Mouse (Mus musculus): Measurements from ENCODE around the gene Kdm4b. TPM values are rescaled to one million over a fixed set of nuclear protein-coding genes. Genes with fewer than 3 reads are reported as not detected.
A peak's percentile ranks its signal among the peaks of the same experiment; 100 is the strongest.

Kdm4b gene
- polyA plus RNA-seq, 1 experiment from 2014 or later, result 22.4 TPM

- Histone ChIP-seq H3K36me3 (ENCODE audit: insufficient read depth, low read length) (0 out of 2 replicates have a peak, but pooled peaks cover 8% of the 10 kb centered on the region), H3K9me3 (replicated peaks; ENCODE audit: low read length) (no peaks in the 10 kb centered on the region), H3K27me3 (ENCODE audit: insufficient read depth, low read length) (no peaks in the 10 kb centered on the region), H3K4me3 (replicated peaks; ENCODE audit: low read depth, low read length) (peak overlapping the region; percentile 77), H3K4me2 (ENCODE audit: low read length) (peak overlapping the region; percentile 100), H3K9ac (ENCODE audit: low read depth, low read length) (peak overlapping the region; percentile 71), H3K27ac (no peak overlapping the region), H3K4me1 (replicated peaks; ENCODE audit: insufficient read depth, low read length) (peaks cover 13% of the 10 kb centered on the region)
- DNase-seq (ENCODE audit: low spot score) (no peak), ATAC-seq (replicated peaks; ENCODE audit: low FRiP score, low read depth) (no peak)
- TF ChIP-seq CTCF (IDR thresholded peaks at IDR 0.05; ENCODE audit: low read depth), result no peak
- WGBS, result 5% methylated on average over 11 of the region's 11 CpGs
These were observed 21.1 kb upstream of the Kdm4b start for GRCm38 (mm10) chr17:56304718-56305117.

GRCm38 (mm10) chr17:56305156-56305555 lies 20.7 kb upstream of the Kdm4b start:
- DNase-seq (ENCODE audit: low spot score) (no peak), ATAC-seq (replicated peaks; ENCODE audit: low FRiP score, low read depth) (no peak)
- peak overlapping the region; percentile 77; the same call in 1 of the 2 replicates for H3K4me3 ChIP-seq (replicated peaks; ENCODE audit: low read depth, low read length)
- peaks cover 9% of the 10 kb centered on the region; the same call in 1 of the 2 replicates for H3K36me3 ChIP-seq (ENCODE audit: insufficient read depth, low read length)
- H3K27ac ChIP-seq, result no peak overlapping the region
- no peaks in the 10 kb centered on the region for H3K9me3 ChIP-seq (replicated peaks; ENCODE audit: low read length)
- peaks cover 13% of the 10 kb centered on the region for H3K4me1 ChIP-seq (replicated peaks; ENCODE audit: insufficient read depth, low read length)
- no peaks in the 10 kb centered on the region for H3K27me3 ChIP-seq (ENCODE audit: insufficient read depth, low read length)
- H3K4me2 ChIP-seq (ENCODE audit: low read length), result peak overlapping the region; percentile 100
- H3K9ac ChIP-seq (ENCODE audit: low read depth, low read length), result no peak overlapping the region
- WGBS, result 22% methylated on average over 9 of the region's 9 CpGs
- no peak for TF ChIP-seq CTCF (IDR thresholded peaks at IDR 0.05; ENCODE audit: low read depth)

GRCm38 (mm10) chr17:56305826-56306225 lies 20.0 kb upstream of the Kdm4b start:
- Histone ChIP-seq H3K27ac (0 out of 2 replicates have a peak overlapping the region, but pooled peaks have one; percentile 76), H3K36me3 (ENCODE audit: insufficient read depth, low read length) (peaks cover 13% of the 10 kb centered on the region; the same call in 1 of the 2 replicates), H3K4me1 (replicated peaks; ENCODE audit: insufficient read depth, low read length) (peaks cover 13% of the 10 kb centered on the region), H3K4me3 (replicated peaks; ENCODE audit: low read depth, low read length) (no peak overlapping the region), H3K9ac (ENCODE audit: low read depth, low read length) (no peak overlapping the region), H3K4me2 (ENCODE audit: low read length) (peak overlapping the region; percentile 100; the same call in 1 of the 2 replicates), H3K9me3 (replicated peaks; ENCODE audit: low read length) (no peaks in the 10 kb centered on the region), H3K27me3 (ENCODE audit: insufficient read depth, low read length) (no peaks in the 10 kb centered on the region)
- 34% methylated on average over 8 of the region's 8 CpGs for WGBS
- TF ChIP-seq CTCF (IDR thresholded peaks at IDR 0.05; ENCODE audit: low read depth), result peak; percentile 72
- no peak for ATAC-seq (replicated peaks; ENCODE audit: low FRiP score, low read depth)
- peak; percentile 45 for DNase-seq (ENCODE audit: low spot score)

GRCm38 (mm10) chr17:56308088-56308487 lies 17.8 kb upstream of the Kdm4b start:
- Histone ChIP-seq H3K36me3 (ENCODE audit: insufficient read depth, low read length) (peaks cover 21% of the 10 kb centered on the region), H3K4me1 (replicated peaks; ENCODE audit: insufficient read depth, low read length) (peaks cover 6% of the 10 kb centered on the region; the same call in 1 of the 2 replicates), H3K4me2 (ENCODE audit: low read length) (no peak overlapping the region), H3K27ac (peak overlapping the region; percentile 76), H3K9ac (ENCODE audit: low read depth, low read length) (0 out of 2 replicates have a peak overlapping the region, but pooled peaks have one; percentile 3), H3K4me3 (replicated peaks; ENCODE audit: low read depth, low read length) (no peak overlapping the region), H3K27me3 (ENCODE audit: insufficient read depth, low read length) (no peaks in the 10 kb centered on the region), H3K9me3 (replicated peaks; ENCODE audit: low read length) (no peaks in the 10 kb centered on the region)
- TF ChIP-seq CTCF (IDR thresholded peaks at IDR 0.05; ENCODE audit: low read depth), result no peak
- 34% methylated on average over 6 of the region's 6 CpGs for WGBS
- ATAC-seq (replicated peaks; ENCODE audit: low FRiP score, low read depth) (peak; percentile 55), DNase-seq (ENCODE audit: low spot score) (peak; percentile 48)

- peaks cover 30% of the 10 kb centered on the region for H3K36me3 ChIP-seq (ENCODE audit: insufficient read depth, low read length)
- ATAC-seq (replicated peaks; ENCODE audit: low FRiP score, low read depth), result no peak
- H3K27me3 ChIP-seq (ENCODE audit: insufficient read depth, low read length), result no peaks in the 10 kb centered on the region
- TF ChIP-seq CTCF (IDR thresholded peaks at IDR 0.05; ENCODE audit: low read depth), result no peak
- no peak overlapping the region for H3K4me2 ChIP-seq (ENCODE audit: low read length)
- H3K27ac ChIP-seq, result no peak overlapping the region
- DNase-seq (ENCODE audit: low spot score), result no peak
- no peak overlapping the region for H3K4me3 ChIP-seq (replicated peaks; ENCODE audit: low read depth, low read length)
- 83% methylated on average over 15 of the region's 15 CpGs for WGBS
- no peaks in the 10 kb centered on the region for H3K9me3 ChIP-seq (replicated peaks; ENCODE audit: low read length)
- no peak overlapping the region for H3K9ac ChIP-seq (ENCODE audit: low read depth, low read length)
- peaks cover 6% of the 10 kb centered on the region; the same call in 1 of the 2 replicates for H3K4me1 ChIP-seq (replicated peaks; ENCODE audit: insufficient read depth, low read length)
These were observed 16.5 kb upstream of the Kdm4b start for GRCm38 (mm10) chr17:56309191-56309945.

GRCm38 (mm10) chr17:56324419-56324818 lies 1.4 kb upstream of the Kdm4b start:
- Histone ChIP-seq H3K27ac (0 out of 2 replicates have a peak overlapping the region, but pooled peaks have one; percentile 36), H3K27me3 (ENCODE audit: insufficient read depth, low read length) (no peaks in the 10 kb centered on the region), H3K4me3 (replicated peaks; ENCODE audit: low read depth, low read length) (no peak overlapping the region), H3K9me3 (replicated peaks; ENCODE audit: low read length) (no peaks in the 10 kb centered on the region), H3K36me3 (ENCODE audit: insufficient read depth, low read length) (0 out of 2 replicates have a peak, but pooled peaks cover 11% of the 10 kb centered on the region), H3K9ac (ENCODE audit: low read depth, low read length) (no peak overlapping the region), H3K4me1 (replicated peaks; ENCODE audit: insufficient read depth, low read length) (peaks cover 16% of the 10 kb centered on the region), H3K4me2 (ENCODE audit: low read length) (no peak overlapping the region)
- ATAC-seq (replicated peaks; ENCODE audit: low FRiP score, low read depth), result no peak
- WGBS, result 47% methylated on average over 3 of the region's 3 CpGs
- no peak for TF ChIP-seq CTCF (IDR thresholded peaks at IDR 0.05; ENCODE audit: low read depth)
- DNase-seq (ENCODE audit: low spot score), result no peak

Data from kidney, postnatal 0 days (tissue).